Mouse (Mus musculus) heart, postnatal 0 days (tissue): ENCODE results near the gene Bcl9.

ENCODE experiments used
- CTCF ChIP-seq: IDR thresholded peaks from 2 replicates; pipeline ENCODE4 v1.5.1; 2016; ENCODE audit warnings: antibody characterized with exemption, control low read depth, low read depth
- EP300 ChIP-seq: IDR thresholded peaks from 2 replicates; pipeline ENCODE4 v1.6.1; 2016; ENCODE audit warnings: antibody characterized with exemption, low read depth

DNA sequence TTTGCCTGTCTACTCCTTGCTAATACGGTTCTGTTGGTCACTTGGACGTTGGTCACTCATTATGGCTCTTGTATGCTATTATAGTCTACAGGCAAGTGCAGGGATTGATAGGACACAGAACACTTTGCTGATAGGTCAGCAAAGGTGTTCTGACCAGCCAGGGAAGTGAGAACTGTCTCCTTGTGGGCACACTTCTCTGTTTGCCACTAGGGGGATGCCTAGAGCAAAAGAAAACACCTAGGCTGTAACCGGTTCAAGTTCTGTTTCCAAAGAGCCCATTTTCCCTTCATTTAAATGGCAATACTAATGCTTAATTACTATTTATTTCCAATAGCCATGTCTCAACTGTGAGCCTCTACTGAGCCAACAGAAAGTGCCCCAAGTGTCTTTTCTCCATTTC lies 113.9 kb downstream of the Bcl9 start:
- TF ChIP-seq EP300: no peak
- TF ChIP-seq CTCF: peak; percentile 49
